Mouse (Mus musculus) kidney, embryonic 15.5 days (tissue): Measurements from ENCODE around the gene Trim46. TPM values are rescaled to one million over a fixed set of nuclear protein-coding genes. Genes with fewer than 3 reads are reported as not detected.

Source experiments
- ATAC-seq: fragments of 200-750 bp; cut with Nextera tagmentation; replicated peaks from 2 replicates; pipeline ENCODE4 v1.8.0; 2017; ENCODE audit warnings: moderate TSS enrichment; ENCODE audit not compliant: low FRiP score
- H3K27ac ChIP-seq: fragments of 300-500 bp; sonication (generic); 2 replicates; pipeline ENCODE4 v1.5.1; 2015; ENCODE audit warnings: mild to moderate bottlenecking, inconsistent platforms
- H3K27me3 ChIP-seq: fragments of 300-500 bp; sonication (generic); 2 replicates; pipeline ENCODE4 v1.6.1; 2015; ENCODE audit warnings: inconsistent platforms
- H3K36me3 ChIP-seq: fragments of 300-500 bp; sonication (generic); 2 replicates; pipeline ENCODE4 v1.6.1; 2015; ENCODE audit warnings: inconsistent platforms
- H3K4me1 ChIP-seq: fragments of 300-500 bp; sonication (generic); 2 replicates; pipeline ENCODE4 v1.6.1; 2015; ENCODE audit warnings: inconsistent platforms
- H3K4me2 ChIP-seq: fragments of 300-500 bp; sonication (generic); 2 replicates; pipeline ENCODE4 v1.6.1; 2015; ENCODE audit warnings: moderate library complexity, mild to moderate bottlenecking, inconsistent platforms
- H3K4me3 ChIP-seq: fragments of 300-500 bp; sonication (generic); replicated peaks from 2 replicates; pipeline ENCODE4 v1.5.1; 2015; ENCODE audit warnings: mild to moderate bottlenecking, inconsistent platforms
- H3K9ac ChIP-seq: fragments of 300-500 bp; sonication (generic); 2 replicates; pipeline ENCODE4 v1.6.1; 2015; ENCODE audit warnings: mild to moderate bottlenecking, inconsistent platforms
- H3K9me3 ChIP-seq: fragments of 300-500 bp; sonication (generic); replicated peaks from 2 replicates; pipeline ENCODE4 v1.6.1; 2016; ENCODE audit warnings: inconsistent platforms
- WGBS: fragments of 180-500 bp; shearing (Covaris S2); methylation state at CpG from one replicate; pipeline ENCODE4 v1.1.7; 2015; ENCODE audit warnings: mixed read lengths; 5-methylcytosine and 5-hydroxymethylcytosine counted together
- polyA plus RNA-seq: library from polyadenylated mRNA; unstranded; fragments of >200 nt; fragmentation: Nextera tagmentation; extraction: Ambion mirVana; gene quantifications from 2 replicates; pipeline ENCODE4 v1.2.1, GENCODE M21; 2015

The Trim46 gene
- polyA plus RNA-seq, 1 experiment from 2014 or later, result 5.2 TPM

DNA sequence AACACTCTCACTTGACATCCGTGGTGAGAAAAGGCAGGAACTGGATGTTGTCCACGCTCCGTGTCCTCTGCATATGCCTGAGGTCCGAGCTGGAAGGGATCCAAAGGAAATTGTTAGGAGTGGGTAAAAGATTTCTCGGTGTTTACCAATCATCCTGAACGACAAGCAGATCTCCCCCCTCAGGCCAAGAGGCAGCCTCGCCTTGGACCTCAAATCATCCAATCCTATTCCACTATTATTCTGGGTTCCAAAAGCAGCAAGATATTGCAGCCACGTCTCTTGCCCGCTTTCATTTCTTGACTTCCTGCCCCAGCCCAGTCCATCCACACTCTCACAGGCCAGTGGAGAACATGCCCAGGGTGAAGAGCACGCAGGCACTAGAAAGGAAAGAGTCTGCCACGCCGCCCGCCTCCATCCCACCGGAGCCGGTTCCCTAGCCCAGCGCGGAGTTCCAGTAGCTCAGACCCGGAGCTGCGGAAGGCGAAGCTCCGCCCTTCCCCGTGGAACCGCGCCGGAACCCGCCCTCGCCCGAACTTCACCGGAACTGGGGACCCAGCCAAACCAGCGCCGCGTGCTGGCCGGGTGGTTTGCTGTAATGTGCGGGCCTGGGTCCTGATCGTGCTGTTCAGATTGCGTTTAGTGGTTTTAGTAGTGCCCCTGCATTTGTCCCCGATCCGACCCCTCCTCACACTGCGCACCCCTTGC, 24.1 kb upstream of the Trim46 start, which contains the start of gene Slc50a1:
Gene Slc50a1 (minus strand): TSS at position 520 of the 705 bp plus-strand sequence.
- H3K4me3 ChIP-seq, result peak within 1 kb of the TSS; percentile 57
- peak within 1 kb of the TSS; percentile 90 for H3K27ac ChIP-seq
- WGBS, result 3% methylated on average over 39 of the region's 39 CpGs
- H3K4me2 ChIP-seq, result peak within 1 kb of the TSS; percentile 78
- peaks cover 44% of the 10 kb centered on the region for H3K4me1 ChIP-seq
- peaks cover 39% of the 10 kb centered on the region for H3K36me3 ChIP-seq
- H3K9ac ChIP-seq, result peak within 1 kb of the TSS; percentile 63
- no peaks in the 10 kb centered on the region for H3K9me3 ChIP-seq
- ATAC-seq, result peak; percentile 55
- H3K27me3 ChIP-seq, result no peaks in the 10 kb centered on the region

DNA sequence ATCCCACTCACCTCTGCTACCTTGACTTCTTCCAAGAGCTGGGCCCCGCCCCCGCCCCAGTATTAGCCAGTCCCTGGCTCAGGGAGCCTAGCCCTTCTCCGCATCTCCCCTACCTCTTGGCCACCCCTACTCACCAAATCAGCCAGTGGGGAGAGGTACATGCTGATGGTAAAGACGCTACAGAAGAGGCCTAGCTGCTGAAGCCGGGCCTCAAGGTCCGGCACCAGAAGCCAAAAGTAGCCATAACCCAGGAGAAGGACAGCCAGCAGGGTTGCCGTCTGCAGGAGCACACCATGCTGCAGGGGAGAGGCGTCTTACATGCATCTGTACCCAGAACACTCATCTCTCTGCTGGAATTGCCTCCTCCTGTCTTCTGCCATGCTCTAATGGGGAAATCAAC, 22.8 kb upstream of the Trim46 start:
- 65% methylated on average over 8 of the region's 8 CpGs for WGBS
- ATAC-seq, result no peak
- Histone ChIP-seq H3K4me3 (0 out of 2 replicates have a peak overlapping the region, but pooled peaks have one; percentile 5), H3K9ac (peak overlapping the region; percentile 33; the same call in 1 of the 2 replicates), H3K36me3 (peaks cover 27% of the 10 kb centered on the region), H3K27me3 (no peaks in the 10 kb centered on the region), H3K4me2 (peak overlapping the region; percentile 78; the same call in 1 of the 2 replicates), H3K9me3 (no peaks in the 10 kb centered on the region), H3K27ac (0 out of 2 replicates have a peak overlapping the region, but pooled peaks have one; percentile 90), H3K4me1 (peaks cover 44% of the 10 kb centered on the region)

DNA sequence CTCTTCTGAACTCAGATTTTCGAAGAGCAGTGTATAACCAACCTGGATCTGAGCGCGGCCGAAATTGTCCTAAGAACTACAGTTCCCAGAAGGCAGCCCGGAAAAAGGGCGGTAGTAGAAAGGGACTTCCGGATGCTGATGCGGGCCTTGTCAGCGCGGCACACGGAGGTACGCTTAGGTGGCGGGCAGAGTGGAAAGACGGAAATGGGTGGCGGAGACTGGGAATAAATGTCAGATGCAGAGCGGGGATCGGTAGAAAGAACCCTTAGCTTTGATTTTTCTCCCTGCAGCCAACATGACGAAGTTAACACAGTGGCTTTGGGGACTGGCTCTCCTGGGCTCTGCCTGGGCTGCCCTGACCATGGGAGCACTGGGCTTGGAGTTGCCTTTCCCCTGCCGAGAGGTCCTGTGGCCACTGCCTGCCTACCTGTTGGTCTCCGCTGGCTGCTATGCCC, 20.4 kb upstream of the Trim46 start:
- peaks cover 8% of the 10 kb centered on the region for H3K36me3 ChIP-seq
- peak overlapping the region; percentile 86 for H3K27ac ChIP-seq
- peak overlapping the region; percentile 82 for H3K4me3 ChIP-seq
- peaks cover 44% of the 10 kb centered on the region for H3K4me1 ChIP-seq
- ATAC-seq, result peak; percentile 80
- under 1% methylated on average over 20 of the region's 20 CpGs for WGBS
- peak overlapping the region; percentile 82 for H3K4me2 ChIP-seq
- peak overlapping the region; percentile 90 for H3K9ac ChIP-seq
- H3K27me3 ChIP-seq, result no peaks in the 10 kb centered on the region
- H3K9me3 ChIP-seq, result no peaks in the 10 kb centered on the region

DNA sequence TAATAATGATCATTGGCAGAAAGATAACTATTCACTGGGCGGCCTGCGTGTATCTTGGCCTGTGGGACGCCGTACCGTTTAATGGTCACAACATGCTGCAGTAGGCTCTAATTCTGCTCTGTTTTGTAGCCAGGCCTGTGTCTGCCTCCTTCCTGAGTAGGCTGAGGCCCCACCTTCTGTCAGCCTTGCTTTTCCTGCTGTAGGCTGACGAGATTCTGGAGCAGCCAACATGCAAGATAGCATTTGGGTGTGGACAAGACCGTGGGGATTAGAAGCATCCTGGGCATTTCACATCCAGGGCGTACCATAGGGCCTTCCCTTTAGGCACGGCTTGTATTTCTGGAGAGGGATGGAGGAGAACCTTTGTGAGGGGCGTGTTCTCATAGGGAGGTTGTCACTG, 16.3 kb upstream of the Trim46 start:
- peak overlapping the region; percentile 41; the same call in 1 of the 2 replicates for H3K27ac ChIP-seq

DNA sequence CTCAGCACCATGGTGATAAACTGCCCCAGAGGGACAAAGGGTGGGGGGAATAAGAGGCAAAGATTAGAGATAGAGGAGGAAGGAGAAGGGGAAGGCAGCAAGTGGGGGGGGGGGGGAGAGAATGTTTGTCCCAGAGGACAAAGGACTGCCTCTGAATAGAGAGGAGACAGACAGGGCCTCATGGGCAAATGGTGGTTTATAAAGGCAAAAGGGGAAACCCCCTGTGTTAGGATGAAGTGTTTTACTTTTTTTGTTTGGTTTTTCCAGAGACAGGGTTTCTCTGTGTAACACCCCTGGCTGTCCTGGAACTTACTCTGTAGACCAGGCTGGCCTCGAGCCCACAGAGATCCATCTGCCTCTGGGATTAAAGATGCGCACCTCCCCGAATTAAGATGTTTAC, 14.1 kb upstream of the Trim46 start:
- H3K27ac ChIP-seq, result no peak overlapping the region
- no peak for ATAC-seq

More for the DNA sequence above, 16.3 kb upstream of the Trim46 start:
- ATAC-seq, result no peak
- WGBS, result 67% methylated on average over 10 of the region's 10 CpGs
- Histone ChIP-seq H3K4me2 (no peak overlapping the region), H3K27me3 (peaks cover 2% of the 10 kb centered on the region; the same call in 1 of the 2 replicates), H3K9ac (peak overlapping the region; percentile 17; the same call in 1 of the 2 replicates), H3K4me1 (peaks cover 13% of the 10 kb centered on the region), H3K4me3 (no peak overlapping the region), H3K36me3 (no peaks in the 10 kb centered on the region), H3K9me3 (no peaks in the 10 kb centered on the region)

DNA sequence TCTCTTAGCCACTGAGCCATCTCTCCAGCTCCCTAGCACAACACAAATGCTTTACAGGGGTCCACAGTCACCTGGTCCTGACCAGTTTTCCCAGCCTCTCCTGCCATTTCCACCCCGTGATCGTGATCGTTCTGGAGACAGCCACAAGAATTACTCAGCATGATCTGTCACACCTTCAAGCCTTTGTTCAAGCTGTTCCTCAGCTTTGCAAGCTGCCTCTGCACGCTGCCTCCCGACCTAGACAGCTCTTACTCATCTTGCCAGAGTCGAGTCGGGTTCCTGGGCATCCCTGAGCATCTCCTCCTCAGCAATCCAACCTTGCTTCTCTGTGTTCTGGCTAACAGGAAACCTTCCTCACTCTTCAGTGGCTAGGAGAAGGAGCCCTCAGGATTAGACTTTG, 13.0 kb upstream of the Trim46 start, which contains the start of gene Dpm3:
Gene Dpm3 (plus strand): TSS at position 283 of the 400 bp plus-strand sequence.
- H3K4me1 ChIP-seq, result no peaks in the 10 kb centered on the region
- no peak within 1 kb of the TSS for H3K27ac ChIP-seq
- no peak within 1 kb of the TSS for H3K4me2 ChIP-seq
- no peak for ATAC-seq
- H3K9ac ChIP-seq, result no peak within 1 kb of the TSS
- H3K9me3 ChIP-seq, result no peaks in the 10 kb centered on the region
- H3K36me3 ChIP-seq, result no peaks in the 10 kb centered on the region
- H3K4me3 ChIP-seq, result no peak within 1 kb of the TSS
- WGBS, result 36% methylated on average over 7 of the region's 7 CpGs
- peaks cover 6% of the 10 kb centered on the region; the same call in 1 of the 2 replicates for H3K27me3 ChIP-seq

More for the DNA sequence above, 14.1 kb upstream of the Trim46 start:
- H3K9me3 ChIP-seq, result no peaks in the 10 kb centered on the region
- H3K27me3 ChIP-seq, result peaks cover 6% of the 10 kb centered on the region; the same call in 1 of the 2 replicates
- H3K4me3 ChIP-seq, result no peak overlapping the region
- WGBS, result 70% methylated on average over 3 of the region's 3 CpGs
- H3K36me3 ChIP-seq, result no peaks in the 10 kb centered on the region
- H3K4me2 ChIP-seq, result no peak overlapping the region
- no peak overlapping the region for H3K9ac ChIP-seq
- H3K4me1 ChIP-seq, result no peaks in the 10 kb centered on the region

DNA sequence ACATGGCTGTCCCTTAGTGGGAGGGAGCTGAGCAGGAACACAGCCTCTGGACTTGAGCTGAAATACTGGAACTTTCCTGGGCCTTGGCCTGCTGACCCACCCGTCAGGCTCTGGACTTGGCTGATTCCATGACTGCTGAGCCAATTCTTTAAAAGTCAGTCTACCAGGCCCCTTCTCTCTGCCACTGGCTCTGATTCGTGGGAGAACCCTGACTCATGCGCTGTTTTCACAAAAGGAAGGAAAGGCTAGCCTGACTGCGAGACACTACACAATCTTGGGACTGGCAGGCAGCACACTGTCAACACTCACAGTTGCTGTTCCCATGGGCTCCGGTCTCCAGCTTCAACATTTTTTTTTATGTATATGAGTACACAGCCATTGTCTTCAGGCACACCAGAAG, 10.1 kb upstream of the Trim46 start:
- Histone ChIP-seq H3K4me1 (peaks cover 12% of the 10 kb centered on the region), H3K27me3 (peaks cover 11% of the 10 kb centered on the region; the same call in 1 of the 2 replicates), H3K4me3 (no peak overlapping the region), H3K27ac (no peak overlapping the region), H3K9me3 (no peaks in the 10 kb centered on the region), H3K36me3 (no peaks in the 10 kb centered on the region), H3K9ac (no peak overlapping the region), H3K4me2 (no peak overlapping the region)
- WGBS, result 72% methylated on average over 5 of the region's 5 CpGs
- ATAC-seq, result no peak

DNA sequence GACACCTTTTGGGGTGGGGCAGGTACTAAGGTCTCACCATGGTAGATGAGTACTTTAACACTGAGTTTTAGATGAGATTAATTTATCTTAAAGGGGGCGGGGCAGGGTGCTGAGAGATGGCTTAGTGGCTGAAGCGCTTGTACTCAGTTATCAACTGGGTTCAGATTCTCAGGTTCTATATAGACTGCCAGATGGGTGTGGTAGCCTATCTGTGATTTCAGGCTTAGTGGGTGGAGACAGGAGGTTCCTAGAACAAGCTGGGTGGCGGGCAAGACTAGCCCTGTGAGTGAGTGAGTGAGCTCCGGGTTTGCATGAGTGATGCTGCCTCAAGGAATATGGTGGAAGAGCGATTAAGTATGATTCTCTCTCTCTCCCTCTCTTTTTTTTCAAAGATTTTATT, 8.9 kb upstream of the Trim46 start:
- no peak overlapping the region for H3K4me3 ChIP-seq
- H3K4me2 ChIP-seq, result no peak overlapping the region
- ATAC-seq, result no peak
- H3K27me3 ChIP-seq, result peaks cover 11% of the 10 kb centered on the region; the same call in 1 of the 2 replicates
- no peak overlapping the region for H3K27ac ChIP-seq
- no peaks in the 10 kb centered on the region for H3K9me3 ChIP-seq
- H3K4me1 ChIP-seq, result peaks cover 22% of the 10 kb centered on the region
- no peak overlapping the region for H3K9ac ChIP-seq
- no peaks in the 10 kb centered on the region for H3K36me3 ChIP-seq
- WGBS, result 94% methylated on average over 5 of the region's 5 CpGs

DNA sequence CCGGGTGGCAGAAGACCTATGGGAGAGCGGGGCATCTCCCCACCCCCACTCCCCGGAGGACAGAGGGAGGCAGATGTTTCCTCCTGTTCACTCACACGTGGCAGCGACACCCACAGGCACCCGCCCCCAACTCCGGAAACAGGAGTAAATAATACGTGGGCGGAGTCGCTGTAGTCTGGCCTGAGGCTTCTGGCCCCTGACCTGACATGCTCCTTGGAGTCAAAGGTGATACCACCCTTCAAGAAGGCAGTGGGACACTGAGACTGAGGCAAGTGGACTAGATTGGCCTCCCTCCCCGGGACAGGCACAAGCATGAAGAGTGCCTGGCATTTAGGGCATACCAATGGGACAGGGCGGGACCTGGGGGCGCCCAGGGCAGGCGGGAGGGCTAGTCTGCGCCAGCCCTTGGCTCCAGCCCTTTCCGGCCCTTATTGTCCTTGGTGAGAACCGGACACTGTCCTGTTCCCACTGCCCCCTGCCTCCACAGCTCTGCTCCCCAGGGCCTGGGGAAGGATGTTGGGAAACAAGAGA, 5.3 kb upstream of the Trim46 start:
- peak; percentile 60 for ATAC-seq
- Histone ChIP-seq H3K9ac (0 out of 2 replicates have a peak overlapping the region, but pooled peaks have one; percentile 4), H3K27me3 (0 out of 2 replicates have a peak, but pooled peaks cover 4% of the 10 kb centered on the region), H3K4me3 (peak overlapping the region; percentile 21), H3K9me3 (no peaks in the 10 kb centered on the region), H3K4me1 (peaks cover 37% of the 10 kb centered on the region), H3K27ac (peak overlapping the region; percentile 68), H3K4me2 (peak overlapping the region; percentile 54), H3K36me3 (peaks cover 23% of the 10 kb centered on the region)
- WGBS, result 1% methylated on average over 17 of the region's 17 CpGs

DNA sequence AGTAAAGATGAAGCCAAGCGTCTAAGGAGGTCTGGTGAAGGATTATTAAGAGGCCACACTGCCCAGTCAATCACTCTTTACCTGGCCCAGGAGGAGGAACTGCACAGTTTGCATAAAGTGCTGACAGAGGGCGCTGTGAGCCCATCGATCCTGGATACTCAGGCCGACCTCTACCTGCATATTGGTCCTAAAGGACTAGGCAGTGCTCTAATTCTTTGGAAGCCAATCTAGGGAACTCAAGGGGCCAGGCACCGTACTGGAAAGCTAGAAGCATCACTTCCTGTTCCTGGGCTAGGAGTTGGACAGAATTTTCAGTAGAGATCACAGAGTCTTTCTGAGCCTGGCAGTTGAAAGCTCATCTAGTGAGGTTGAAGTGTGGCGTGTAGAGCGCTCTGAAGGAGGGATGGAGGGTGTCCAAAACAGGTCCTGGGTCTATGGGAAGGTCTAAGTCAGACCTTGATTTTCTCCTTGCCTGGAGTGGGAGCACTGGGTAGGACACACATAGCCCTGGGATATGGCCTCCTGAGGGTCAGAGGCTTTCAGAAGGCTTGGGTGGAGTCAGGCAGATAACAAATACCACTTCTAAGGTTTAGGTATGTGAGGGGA, 4.4 kb upstream of the Trim46 start:
- peaks cover 23% of the 10 kb centered on the region for H3K36me3 ChIP-seq
- H3K27ac ChIP-seq, result peak overlapping the region; percentile 68
- 15% methylated on average over 7 of the region's 7 CpGs for WGBS
- 0 out of 2 replicates have a peak, but pooled peaks have one; percentile 13 for ATAC-seq
- H3K9me3 ChIP-seq, result no peaks in the 10 kb centered on the region
- peak overlapping the region; percentile 54 for H3K4me2 ChIP-seq
- peaks cover 43% of the 10 kb centered on the region for H3K4me1 ChIP-seq
- H3K4me3 ChIP-seq, result no peak overlapping the region
- H3K9ac ChIP-seq, result no peak overlapping the region
- H3K27me3 ChIP-seq, result 0 out of 2 replicates have a peak, but pooled peaks cover 4% of the 10 kb centered on the region

DNA sequence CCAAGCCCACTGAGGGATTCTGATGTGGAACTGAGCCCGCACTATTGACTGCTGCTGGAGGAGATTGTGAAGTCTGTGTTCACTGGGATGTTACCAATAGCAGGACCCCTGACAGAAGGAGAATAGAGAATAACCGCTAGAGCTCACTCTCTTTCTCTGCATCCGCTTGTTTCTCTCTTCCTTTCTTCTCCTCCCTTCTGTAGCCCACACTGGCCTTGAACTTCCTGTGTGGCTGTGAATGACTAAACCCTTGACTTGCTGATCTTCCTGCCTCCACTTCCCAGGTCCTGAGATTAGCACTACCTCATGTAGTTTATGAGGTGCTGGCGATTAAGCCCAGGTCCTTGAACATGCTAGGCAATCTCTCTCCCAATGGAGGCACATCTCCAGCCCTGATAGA, 1.4 kb upstream of the Trim46 start:
- H3K4me1 ChIP-seq, result peaks cover 72% of the 10 kb centered on the region
- 0 out of 2 replicates have a peak overlapping the region, but pooled peaks have one; percentile 74 for H3K9ac ChIP-seq
- 81% methylated on average over 4 of the region's 4 CpGs for WGBS

More for the DNA sequence above, 1.4 kb upstream of the Trim46 start:
- ATAC-seq, result no peak
- Histone ChIP-seq H3K4me3 (peak overlapping the region; percentile 72), H3K4me2 (peak overlapping the region; percentile 82), H3K9me3 (no peaks in the 10 kb centered on the region), H3K36me3 (peaks cover 23% of the 10 kb centered on the region), H3K27ac (no peak overlapping the region), H3K27me3 (0 out of 2 replicates have a peak, but pooled peaks cover 9% of the 10 kb centered on the region)
